Mouse (Mus musculus): ENCODE data around the gene Gabrg2. TPM values are rescaled to one million over a fixed set of nuclear protein-coding genes. Genes with fewer than 3 reads are reported as not detected.

The Gabrg2 gene
- 0.18 and 0.20 TPM in 2 replicates for polyA plus RNA-seq (2015; fragmentation: Nextera tagmentation; extraction: Ambion mirVana)

- ATAC-seq (replicated peaks; ENCODE audit: insufficient number of reproducible peaks, insufficient read depth, low FRiP score, low read depth), result no peak
- 12% methylated on average over 20 of the region's 20 CpGs for WGBS
- H3K27ac ChIP-seq, result no peak within 1 kb of the TSS
Measured at GRCm38 (mm10) chr11:42000190-42001098, at the start of gene Gabrg2. Gene Gabrg2 (minus strand): TSS chr11:42000857.

GRCm38 (mm10) chr11:42048201-42048600 lies 47.5 kb upstream of the Gabrg2 start:
- no peak overlapping the region for H3K4me2 ChIP-seq
- ATAC-seq (replicated peaks; ENCODE audit: insufficient number of reproducible peaks, insufficient read depth, low FRiP score, low read depth), result no peak
- H3K9me3 ChIP-seq (replicated peaks), result no peaks in the 10 kb centered on the region
- H3K9ac ChIP-seq, result no peak overlapping the region
- no peaks in the 10 kb centered on the region for H3K4me1 ChIP-seq (replicated peaks)
- no peak overlapping the region for H3K4me3 ChIP-seq
- no peaks in the 10 kb centered on the region for H3K36me3 ChIP-seq
- H3K27ac ChIP-seq, result no peak overlapping the region
- no peaks in the 10 kb centered on the region for H3K27me3 ChIP-seq

More at GRCm38 (mm10) chr11:42000190-42001098, at the start of gene Gabrg2:
- Histone ChIP-seq H3K36me3 (no peaks in the 10 kb centered on the region), H3K9me3 (replicated peaks) (no peaks in the 10 kb centered on the region), H3K4me1 (replicated peaks) (no peaks in the 10 kb centered on the region), H3K27me3 (no peaks in the 10 kb centered on the region), H3K9ac (no peak within 1 kb of the TSS), H3K4me2 (no peak within 1 kb of the TSS), H3K4me3 (no peak within 1 kb of the TSS)

GRCm38 (mm10) chr11:41999468-41999881 lies 1.2 kb downstream of the Gabrg2 start:
- ATAC-seq (replicated peaks; ENCODE audit: insufficient number of reproducible peaks, insufficient read depth, low FRiP score, low read depth), result 0 out of 2 replicates have a peak, but pooled peaks have one; percentile 53
- Histone ChIP-seq H3K27me3 (no peaks in the 10 kb centered on the region), H3K9ac (no peak overlapping the region), H3K4me1 (replicated peaks) (no peaks in the 10 kb centered on the region), H3K36me3 (no peaks in the 10 kb centered on the region), H3K4me3 (no peak overlapping the region), H3K4me2 (no peak overlapping the region), H3K27ac (no peak overlapping the region), H3K9me3 (replicated peaks) (no peaks in the 10 kb centered on the region)
- 3% methylated on average over 7 of the region's 7 CpGs for WGBS

GRCm38 (mm10) chr11:41980152-41980551 lies 20.5 kb downstream of the Gabrg2 start:
- no peak for ATAC-seq (replicated peaks; ENCODE audit: insufficient number of reproducible peaks, insufficient read depth, low FRiP score, low read depth)
- WGBS, result 66% methylated on average over 6 of the region's 6 CpGs

GRCm38 (mm10) chr11:41968595-41968994 lies 32.1 kb downstream of the Gabrg2 start:
- H3K9me3 ChIP-seq (replicated peaks), result no peaks in the 10 kb centered on the region
- no peak overlapping the region for H3K4me2 ChIP-seq
- ATAC-seq (replicated peaks; ENCODE audit: insufficient number of reproducible peaks, insufficient read depth, low FRiP score, low read depth), result no peak
- no peaks in the 10 kb centered on the region for H3K36me3 ChIP-seq
- H3K27ac ChIP-seq, result no peak overlapping the region
- H3K4me1 ChIP-seq (replicated peaks), result no peaks in the 10 kb centered on the region
- no peak overlapping the region for H3K4me3 ChIP-seq
- no peak overlapping the region for H3K9ac ChIP-seq
- no peaks in the 10 kb centered on the region for H3K27me3 ChIP-seq

More at GRCm38 (mm10) chr11:41980152-41980551, 20.5 kb downstream of the Gabrg2 start:
- H3K36me3 ChIP-seq, result no peaks in the 10 kb centered on the region
- no peak overlapping the region for H3K4me2 ChIP-seq
- H3K4me1 ChIP-seq (replicated peaks), result no peaks in the 10 kb centered on the region
- H3K4me3 ChIP-seq, result no peak overlapping the region
- H3K27me3 ChIP-seq, result no peaks in the 10 kb centered on the region
- H3K9ac ChIP-seq, result no peak overlapping the region
- H3K9me3 ChIP-seq (replicated peaks), result no peaks in the 10 kb centered on the region
- no peak overlapping the region for H3K27ac ChIP-seq

GRCm38 (mm10) chr11:41962706-41963105 lies 38.0 kb downstream of the Gabrg2 start:
- Histone ChIP-seq H3K36me3 (no peaks in the 10 kb centered on the region), H3K9me3 (replicated peaks) (no peaks in the 10 kb centered on the region), H3K4me1 (replicated peaks) (no peaks in the 10 kb centered on the region), H3K4me2 (no peak overlapping the region), H3K4me3 (no peak overlapping the region), H3K9ac (no peak overlapping the region), H3K27me3 (no peaks in the 10 kb centered on the region), H3K27ac (no peak overlapping the region)
- ATAC-seq (replicated peaks; ENCODE audit: insufficient number of reproducible peaks, insufficient read depth, low FRiP score, low read depth), result no peak
- WGBS, result 48% methylated on average over 8 of the region's 8 CpGs

GRCm38 (mm10) chr11:41953550-41953949 lies 47.1 kb downstream of the Gabrg2 start:
- H3K36me3 ChIP-seq, result no peaks in the 10 kb centered on the region
- no peak for ATAC-seq (replicated peaks; ENCODE audit: insufficient number of reproducible peaks, insufficient read depth, low FRiP score, low read depth)
- H3K4me1 ChIP-seq (replicated peaks), result no peaks in the 10 kb centered on the region
- no peak overlapping the region for H3K4me2 ChIP-seq
- no peak overlapping the region for H3K4me3 ChIP-seq
- H3K27me3 ChIP-seq, result no peaks in the 10 kb centered on the region
- no peak overlapping the region for H3K27ac ChIP-seq
- H3K9ac ChIP-seq, result no peak overlapping the region
- WGBS, result 77% methylated on average over 2 of the region's 2 CpGs
- H3K9me3 ChIP-seq (replicated peaks), result no peaks in the 10 kb centered on the region

- Histone ChIP-seq H3K27me3 (no peaks in the 10 kb centered on the region), H3K27ac (no peak overlapping the region), H3K4me3 (no peak overlapping the region), H3K9me3 (replicated peaks) (no peaks in the 10 kb centered on the region), H3K9ac (no peak overlapping the region), H3K4me2 (no peak overlapping the region), H3K4me1 (replicated peaks) (no peaks in the 10 kb centered on the region), H3K36me3 (no peaks in the 10 kb centered on the region)
- WGBS, result 56% methylated on average over 3 of the region's 3 CpGs
- no peak for ATAC-seq (replicated peaks; ENCODE audit: insufficient number of reproducible peaks, insufficient read depth, low FRiP score, low read depth)
Measured at GRCm38 (mm10) chr11:41951898-41952297, 48.8 kb downstream of the Gabrg2 start.

GRCm38 (mm10) chr11:41945471-41945870 lies 55.2 kb downstream of the Gabrg2 start:
- no peaks in the 10 kb centered on the region for H3K4me1 ChIP-seq (replicated peaks)
- ATAC-seq (replicated peaks; ENCODE audit: insufficient number of reproducible peaks, insufficient read depth, low FRiP score, low read depth), result no peak
- no peaks in the 10 kb centered on the region for H3K36me3 ChIP-seq
- H3K9ac ChIP-seq, result no peak overlapping the region
- 82% methylated on average over 5 of the region's 5 CpGs for WGBS
- H3K27ac ChIP-seq, result no peak overlapping the region
- H3K4me2 ChIP-seq, result no peak overlapping the region
- no peaks in the 10 kb centered on the region for H3K9me3 ChIP-seq (replicated peaks)
- H3K27me3 ChIP-seq, result no peaks in the 10 kb centered on the region
- H3K4me3 ChIP-seq, result no peak overlapping the region

GRCm38 (mm10) chr11:41937979-41938378 lies 62.7 kb downstream of the Gabrg2 start:
- Histone ChIP-seq H3K9ac (no peak overlapping the region), H3K36me3 (no peaks in the 10 kb centered on the region), H3K4me2 (no peak overlapping the region), H3K4me3 (no peak overlapping the region), H3K4me1 (replicated peaks) (no peaks in the 10 kb centered on the region), H3K27ac (no peak overlapping the region), H3K27me3 (no peaks in the 10 kb centered on the region), H3K9me3 (replicated peaks) (no peaks in the 10 kb centered on the region)
- no peak for ATAC-seq (replicated peaks; ENCODE audit: insufficient number of reproducible peaks, insufficient read depth, low FRiP score, low read depth)
- WGBS, result 66% methylated on average over 2 of the region's 2 CpGs

GRCm38 (mm10) chr11:41918864-41919263 lies 81.8 kb downstream of the Gabrg2 start:
- no peaks in the 10 kb centered on the region for H3K4me1 ChIP-seq (replicated peaks)
- no peaks in the 10 kb centered on the region for H3K9me3 ChIP-seq (replicated peaks)
- H3K4me2 ChIP-seq, result no peak overlapping the region
- H3K27ac ChIP-seq, result no peak overlapping the region
- no peak overlapping the region for H3K9ac ChIP-seq
- ATAC-seq (replicated peaks; ENCODE audit: insufficient number of reproducible peaks, insufficient read depth, low FRiP score, low read depth), result no peak
- no peaks in the 10 kb centered on the region for H3K27me3 ChIP-seq
- H3K4me3 ChIP-seq, result no peak overlapping the region
- H3K36me3 ChIP-seq, result no peaks in the 10 kb centered on the region

GRCm38 (mm10) chr11:41914066-41914465 lies 86.6 kb downstream of the Gabrg2 start:
- Histone ChIP-seq H3K4me2 (no peak overlapping the region), H3K4me3 (no peak overlapping the region), H3K36me3 (no peaks in the 10 kb centered on the region), H3K27me3 (no peaks in the 10 kb centered on the region), H3K9me3 (replicated peaks) (no peaks in the 10 kb centered on the region), H3K4me1 (replicated peaks) (no peaks in the 10 kb centered on the region), H3K27ac (no peak overlapping the region), H3K9ac (no peak overlapping the region)
- no peak for ATAC-seq (replicated peaks; ENCODE audit: insufficient number of reproducible peaks, insufficient read depth, low FRiP score, low read depth)
- 69% methylated on average over 6 of the region's 6 CpGs for WGBS

All from heart, embryonic 15.5 days (tissue).